In genomic region chr12:99406254-99406653, GRCm38 (mm10) we compare ENCODE assay signal across 8 mouse cellular contexts.
A peak's percentile ranks its signal among the peaks of the same experiment; 100 is the strongest.
DNase-seq lines count a peak whose midpoint lies in the region; ATAC-seq and TF ChIP-seq lines count a peak whose summit lies in the region.

No protein-coding gene starts in this region.

- H3K27me3 ChIP-seq in midbrain, embryonic 13.5 days = no peaks in the 10 kb centered on the region
- no peaks in the 10 kb centered on the region for H3K27me3 ChIP-seq in midbrain, embryonic 15.5 days (replicated peaks)
- no peaks in the 10 kb centered on the region for H3K27me3 ChIP-seq in hindbrain, embryonic 16.5 days (replicated peaks; ENCODE audit: control insufficient read depth, insufficient read depth, low read length)
- no peaks in the 10 kb centered on the region for H3K27me3 ChIP-seq in limb, embryonic 14.5 days (ENCODE audit: control insufficient read depth, insufficient read depth, low read length)
- no peaks in the 10 kb centered on the region for H3K27me3 ChIP-seq in stomach, embryonic 14.5 days (ENCODE audit: control insufficient read depth, insufficient read depth, low read length)

- H3K9me3 ChIP-seq in midbrain, embryonic 13.5 days = no peaks in the 10 kb centered on the region
- no peaks in the 10 kb centered on the region for H3K9me3 ChIP-seq in midbrain, embryonic 15.5 days
- no peaks in the 10 kb centered on the region for H3K9me3 ChIP-seq in hindbrain, embryonic 16.5 days (ENCODE audit: control insufficient read depth, low read length)
- peaks cover 3% of the 10 kb centered on the region; the same call in 1 of the 2 replicates for H3K9me3 ChIP-seq in limb, embryonic 14.5 days (ENCODE audit: control insufficient read depth, low read length)
- no peaks in the 10 kb centered on the region; the same call in 1 of the 2 replicates for H3K9me3 ChIP-seq in stomach, embryonic 14.5 days (ENCODE audit: control insufficient read depth, low read depth, low read length)

- no peaks in the 10 kb centered on the region for H3K36me3 ChIP-seq in midbrain, embryonic 13.5 days
- H3K36me3 ChIP-seq in midbrain, embryonic 15.5 days (replicated peaks) = no peaks in the 10 kb centered on the region
- no peaks in the 10 kb centered on the region for H3K36me3 ChIP-seq in hindbrain, embryonic 16.5 days (ENCODE audit: control insufficient read depth, insufficient read depth, low read length)
- no peaks in the 10 kb centered on the region for H3K36me3 ChIP-seq in limb, embryonic 14.5 days (ENCODE audit: control insufficient read depth, insufficient read depth, low read length)
- no peaks in the 10 kb centered on the region for H3K36me3 ChIP-seq in stomach, embryonic 14.5 days (ENCODE audit: control insufficient read depth, insufficient read depth, low read length)

- TF ChIP-seq POLR2A in limb, embryonic 14.5 days (IDR thresholded peaks at IDR 0.05; ENCODE audit: borderline replicate concordance, extremely low read depth, insufficient read depth, insufficient read length) = no peak

- peak; percentile 78 for ATAC-seq in midbrain, embryonic 13.5 days
- ATAC-seq in midbrain, embryonic 15.5 days (replicated peaks) = no peak
- peak; percentile 31; the same call in 1 of the 2 replicates for ATAC-seq in common myeloid progenitor, adult 5-6 weeks (replicated peaks; ENCODE audit: low read depth, poor library complexity, severe bottlenecking)
- ATAC-seq in hindbrain, embryonic 16.5 days = peak; percentile 80
- no peak for ATAC-seq in limb, embryonic 14.5 days (ENCODE audit: low FRiP score, low read depth)
- ATAC-seq in stomach, embryonic 14.5 days (ENCODE audit: insufficient number of reproducible peaks, insufficient read depth, low FRiP score, low read depth) = peak; percentile 67; the same call in 1 of the 2 replicates

- H3K9ac ChIP-seq in midbrain, embryonic 13.5 days (replicated peaks) = no peak overlapping the region
- no peak overlapping the region for H3K9ac ChIP-seq in midbrain, embryonic 15.5 days
- H3K9ac ChIP-seq in hindbrain, embryonic 16.5 days (ENCODE audit: low read depth, low read length) = no peak overlapping the region
- H3K9ac ChIP-seq in limb, embryonic 14.5 days (ENCODE audit: low read depth, low read length, severe bottlenecking) = no peak overlapping the region
- no peak overlapping the region for H3K9ac ChIP-seq in stomach, embryonic 14.5 days (replicated peaks; ENCODE audit: low read depth, low read length)

- peak; percentile 11 for DNase-seq in limb, embryonic 14.5 days (ENCODE audit: low spot score)
- DNase-seq in ovary, postnatal 14 days (ENCODE audit: low spot score) = no peak
- DNase-seq in spleen, postnatal 4 days (ENCODE audit: low spot score in 2 of 2) = no peak

- H3K4me1 ChIP-seq in midbrain, embryonic 13.5 days (replicated peaks) = peaks cover 25% of the 10 kb centered on the region; the same call in 1 of the 2 replicates
- 0 out of 2 replicates have a peak, but pooled peaks cover 4% of the 10 kb centered on the region for H3K4me1 ChIP-seq in midbrain, embryonic 15.5 days
- peaks cover 2% of the 10 kb centered on the region; the same call in 1 of the 2 replicates for H3K4me1 ChIP-seq in hindbrain, embryonic 16.5 days (ENCODE audit: control insufficient read depth, insufficient read depth, low read depth, low read length)
- H3K4me1 ChIP-seq in limb, embryonic 14.5 days (ENCODE audit: control insufficient read depth, insufficient read depth, low read length) = peaks cover 9% of the 10 kb centered on the region
- H3K4me1 ChIP-seq in stomach, embryonic 14.5 days (ENCODE audit: control insufficient read depth, insufficient read depth, low read length) = 0 out of 2 replicates have a peak, but pooled peaks cover 6% of the 10 kb centered on the region

- WGBS in midbrain, embryonic 13.5 days = 21% methylated on average over 9 of the region's 9 CpGs
- 17% methylated on average over 9 of the region's 9 CpGs for WGBS in midbrain, embryonic 15.5 days
- 15% methylated on average over 9 of the region's 9 CpGs for WGBS in hindbrain, embryonic 16.5 days
- WGBS in limb, embryonic 14.5 days = 26% methylated on average over 9 of the region's 9 CpGs
- WGBS in stomach, embryonic 14.5 days = 13% methylated on average over 9 of the region's 9 CpGs

- H3K27ac ChIP-seq in midbrain, embryonic 13.5 days = no peak overlapping the region
- H3K27ac ChIP-seq in midbrain, embryonic 15.5 days = no peak overlapping the region
- no peak overlapping the region for H3K27ac ChIP-seq in hindbrain, embryonic 16.5 days (ENCODE audit: low read depth, low read length)
- H3K27ac ChIP-seq in limb, embryonic 14.5 days (replicated peaks; ENCODE audit: low read depth, low read length) = no peak overlapping the region
- peak overlapping the region; percentile 4; the same call in 1 of the 2 replicates for H3K27ac ChIP-seq in stomach, embryonic 14.5 days (ENCODE audit: low read length)

- H3K4me3 ChIP-seq in midbrain, embryonic 13.5 days (replicated peaks) = no peak overlapping the region
- H3K4me3 ChIP-seq in midbrain, embryonic 15.5 days = no peak overlapping the region
- no peak overlapping the region for H3K4me3 ChIP-seq in hindbrain, embryonic 16.5 days (ENCODE audit: low read length)
- H3K4me3 ChIP-seq in limb, embryonic 14.5 days (replicated peaks; ENCODE audit: low read length) = no peak overlapping the region
- H3K4me3 ChIP-seq in stomach, embryonic 14.5 days (ENCODE audit: low read depth, low read length) = no peak overlapping the region

- H3K4me2 ChIP-seq in midbrain, embryonic 13.5 days (replicated peaks) = no peak overlapping the region
- H3K4me2 ChIP-seq in midbrain, embryonic 15.5 days = no peak overlapping the region
- H3K4me2 ChIP-seq in hindbrain, embryonic 16.5 days (ENCODE audit: low read length) = no peak overlapping the region
- H3K4me2 ChIP-seq in limb, embryonic 14.5 days (replicated peaks; ENCODE audit: low read depth, low read length, severe bottlenecking) = no peak overlapping the region
- H3K4me2 ChIP-seq in stomach, embryonic 14.5 days (replicated peaks; ENCODE audit: low read depth, low read length) = 0 out of 2 replicates have a peak overlapping the region, but pooled peaks have one; percentile 40

Comparison
In these comparisons a context has a peak if more than half of its experiments do, and no peak if none do; other contexts are left out.
1. ATAC-seq: peak in midbrain, embryonic 13.5 days (single experiment), common myeloid progenitor, adult 5-6 weeks (single experiment), hindbrain, embryonic 16.5 days (single experiment) and stomach, embryonic 14.5 days (single experiment); none in midbrain, embryonic 15.5 days (single experiment) and limb, embryonic 14.5 days (single experiment).